Mouse (Mus musculus): ENCODE results near the gene Mbnl2. TPM values are rescaled to one million over a fixed set of nuclear protein-coding genes. Genes with fewer than 3 reads are reported as not detected.

Gene Mbnl2
- polyA plus RNA-seq, 1 experiment: 24.6 TPM

- Histone ChIP-seq H3K4me1 (ENCODE audit: control insufficient read depth, insufficient read depth, low read length) (no peaks in the 10 kb centered on the region), H3K4me3 (replicated peaks; ENCODE audit: control insufficient read depth, low read depth, low read length) (no peak overlapping the region), H3K27ac (ENCODE audit: control insufficient read depth, insufficient read depth, low read depth, low read length, poor library complexity) (no peak overlapping the region)
- TF ChIP-seq CTCF (IDR thresholded peaks at IDR 0.05; ENCODE audit: control insufficient read depth, insufficient read depth, low read length): no peak
- TF ChIP-seq POLR2A (IDR thresholded peaks at IDR 0.05; ENCODE audit: borderline replicate concordance, control insufficient read depth, low read depth, low read length): no peak
Observed at GRCm38 (mm10) chr14:120432773-120433172, 157.3 kb downstream of the Mbnl2 start.

GRCm38 (mm10) chr14:120433931-120434398, 158.5 kb downstream of the Mbnl2 start:
- Histone ChIP-seq H3K4me3 (replicated peaks; ENCODE audit: control insufficient read depth, low read depth, low read length) (no peak overlapping the region), H3K4me1 (ENCODE audit: control insufficient read depth, insufficient read depth, low read length) (no peaks in the 10 kb centered on the region), H3K27ac (ENCODE audit: control insufficient read depth, insufficient read depth, low read depth, low read length, poor library complexity) (no peak overlapping the region)
- TF ChIP-seq CTCF (IDR thresholded peaks at IDR 0.05; ENCODE audit: control insufficient read depth, insufficient read depth, low read length): no peak
- TF ChIP-seq POLR2A (IDR thresholded peaks at IDR 0.05; ENCODE audit: borderline replicate concordance, control insufficient read depth, low read depth, low read length): no peak
- WGBS: 29% methylated on average over 8 of the region's 8 CpGs

- WGBS: 85% methylated on average over 1 of the region's 1 CpGs
- H3K4me1 ChIP-seq (ENCODE audit: control insufficient read depth, insufficient read depth, low read length): no peaks in the 10 kb centered on the region
- H3K4me3 ChIP-seq (replicated peaks; ENCODE audit: control insufficient read depth, low read depth, low read length): no peak overlapping the region
- no peak for TF ChIP-seq CTCF (IDR thresholded peaks at IDR 0.05; ENCODE audit: control insufficient read depth, insufficient read depth, low read length)
- no peak for TF ChIP-seq POLR2A (IDR thresholded peaks at IDR 0.05; ENCODE audit: borderline replicate concordance, control insufficient read depth, low read depth, low read length)
- H3K27ac ChIP-seq (ENCODE audit: control insufficient read depth, insufficient read depth, low read depth, low read length, poor library complexity): no peak overlapping the region
Observed at GRCm38 (mm10) chr14:120434831-120435230, 159.4 kb downstream of the Mbnl2 start.

- H3K4me3 ChIP-seq (replicated peaks; ENCODE audit: control insufficient read depth, low read depth, low read length): no peak overlapping the region
- no peaks in the 10 kb centered on the region for H3K4me1 ChIP-seq (ENCODE audit: control insufficient read depth, insufficient read depth, low read length)
- TF ChIP-seq POLR2A (IDR thresholded peaks at IDR 0.05; ENCODE audit: borderline replicate concordance, control insufficient read depth, low read depth, low read length) (no peak), CTCF (IDR thresholded peaks at IDR 0.05; ENCODE audit: control insufficient read depth, insufficient read depth, low read length) (no peak)
- H3K27ac ChIP-seq (ENCODE audit: control insufficient read depth, insufficient read depth, low read depth, low read length, poor library complexity): no peak overlapping the region
Observed at GRCm38 (mm10) chr14:120440716-120441115, 165.2 kb downstream of the Mbnl2 start.

- no peak overlapping the region for H3K27ac ChIP-seq (ENCODE audit: control insufficient read depth, insufficient read depth, low read depth, low read length, poor library complexity)
- H3K4me3 ChIP-seq (replicated peaks; ENCODE audit: control insufficient read depth, low read depth, low read length): no peak overlapping the region
- no peak for TF ChIP-seq POLR2A (IDR thresholded peaks at IDR 0.05; ENCODE audit: borderline replicate concordance, control insufficient read depth, low read depth, low read length)
- no peak for TF ChIP-seq CTCF (IDR thresholded peaks at IDR 0.05; ENCODE audit: control insufficient read depth, insufficient read depth, low read length)
- WGBS: 73% methylated on average over 4 of the region's 4 CpGs
- no peaks in the 10 kb centered on the region for H3K4me1 ChIP-seq (ENCODE audit: control insufficient read depth, insufficient read depth, low read length)
Observed at GRCm38 (mm10) chr14:120441256-120441655, 165.8 kb downstream of the Mbnl2 start.

GRCm38 (mm10) chr14:120441836-120442235, 166.4 kb downstream of the Mbnl2 start:
- H3K27ac ChIP-seq (ENCODE audit: control insufficient read depth, insufficient read depth, low read depth, low read length, poor library complexity): no peak overlapping the region
- whole genome bisulfite sequencing: 87% methylated on average over 13 of the region's 13 CpGs
- TF ChIP-seq POLR2A (IDR thresholded peaks at IDR 0.05; ENCODE audit: borderline replicate concordance, control insufficient read depth, low read depth, low read length) (no peak), CTCF (IDR thresholded peaks at IDR 0.05; ENCODE audit: control insufficient read depth, insufficient read depth, low read length) (no peak)

GRCm38 (mm10) chr14:120454221-120454620, 178.8 kb downstream of the Mbnl2 start:
- Histone ChIP-seq H3K4me1 (ENCODE audit: control insufficient read depth, insufficient read depth, low read length) (no peaks in the 10 kb centered on the region; the same call in 1 of the 2 replicates), H3K27ac (ENCODE audit: control insufficient read depth, insufficient read depth, low read depth, low read length, poor library complexity) (no peak overlapping the region), H3K4me3 (replicated peaks; ENCODE audit: control insufficient read depth, low read depth, low read length) (no peak overlapping the region)
- no peak for TF ChIP-seq CTCF (IDR thresholded peaks at IDR 0.05; ENCODE audit: control insufficient read depth, insufficient read depth, low read length)
- TF ChIP-seq POLR2A (IDR thresholded peaks at IDR 0.05; ENCODE audit: borderline replicate concordance, control insufficient read depth, low read depth, low read length): no peak
- WGBS: 86% methylated on average over 7 of the region's 7 CpGs

More at GRCm38 (mm10) chr14:120441836-120442235, 166.4 kb downstream of the Mbnl2 start:
- H3K4me1 ChIP-seq (ENCODE audit: control insufficient read depth, insufficient read depth, low read length): no peaks in the 10 kb centered on the region
- no peak overlapping the region for H3K4me3 ChIP-seq (replicated peaks; ENCODE audit: control insufficient read depth, low read depth, low read length)

GRCm38 (mm10) chr14:120463938-120464727, 188.7 kb downstream of the Mbnl2 start:
- WGBS: 77% methylated on average over 3 of the region's 3 CpGs
- H3K4me3 ChIP-seq (replicated peaks; ENCODE audit: control insufficient read depth, low read depth, low read length): no peak overlapping the region
- H3K27ac ChIP-seq (ENCODE audit: control insufficient read depth, insufficient read depth, low read depth, low read length, poor library complexity): no peak overlapping the region
- TF ChIP-seq POLR2A (IDR thresholded peaks at IDR 0.05; ENCODE audit: borderline replicate concordance, control insufficient read depth, low read depth, low read length): no peak
- TF ChIP-seq CTCF (IDR thresholded peaks at IDR 0.05; ENCODE audit: control insufficient read depth, insufficient read depth, low read length): no peak
- H3K4me1 ChIP-seq (ENCODE audit: control insufficient read depth, insufficient read depth, low read length): no peaks in the 10 kb centered on the region
